Mouse (Mus musculus) kidney, adult 2 months (tissue): ENCODE results near the gene Ptpre.

Experiments used
- CTCF ChIP-seq: fragments of 200-500 bp; conservative IDR thresholded peaks from 2 replicates; pipeline ENCODE4 v1.5.1; 2011; ENCODE audit warnings: low read depth, mild to moderate bottlenecking, control low read depth, low read length, moderate library complexity, mixed read lengths; ENCODE audit not compliant: insufficient read depth, insufficient read length
- POLR2A ChIP-seq: fragments of 200-500 bp; IDR thresholded peaks from one replicate; pipeline ENCODE4 v1.6.1; 2011; ENCODE audit warnings: low read depth, low read length, control low read depth

- TF ChIP-seq CTCF (no peak), POLR2A (no peak)
These were observed 62.8 kb downstream of the Ptpre start for GRCm38 (mm10) chr7:135600076-135600475.
